Mouse (Mus musculus): Measurements from ENCODE around the gene Kcnb1. TPM values are rescaled to one million over a fixed set of nuclear protein-coding genes. Genes with fewer than 3 reads are reported as not detected.

The Kcnb1 gene
- polyA plus RNA-seq, 1 experiment from 2014 or later = 1.3 TPM

DNA sequence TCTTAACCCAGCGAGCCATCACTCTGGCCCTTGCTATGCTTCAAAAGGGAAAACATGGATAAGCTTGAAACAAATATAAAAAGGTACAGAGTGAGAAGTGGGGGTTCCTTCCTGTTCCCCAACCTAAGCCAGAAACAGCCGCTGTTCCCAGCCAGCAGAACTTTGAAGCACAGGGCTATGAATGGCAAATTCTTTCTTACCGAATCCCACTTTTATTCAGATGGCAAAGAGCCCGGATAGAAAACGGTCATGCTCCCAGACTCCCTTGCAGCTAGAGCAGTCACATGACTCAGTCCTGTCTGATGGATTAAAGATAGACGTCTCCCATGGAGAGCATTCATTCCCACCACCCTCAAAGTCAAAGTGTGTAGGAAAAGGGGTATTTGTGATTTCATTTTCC is 39.1 kb downstream of the Kcnb1 start:
- H3K4me3 ChIP-seq = no peak overlapping the region
- 95% methylated on average over 6 of the region's 6 CpGs for WGBS
- ATAC-seq (ENCODE audit: low FRiP score, low read depth) = no peak

DNA sequence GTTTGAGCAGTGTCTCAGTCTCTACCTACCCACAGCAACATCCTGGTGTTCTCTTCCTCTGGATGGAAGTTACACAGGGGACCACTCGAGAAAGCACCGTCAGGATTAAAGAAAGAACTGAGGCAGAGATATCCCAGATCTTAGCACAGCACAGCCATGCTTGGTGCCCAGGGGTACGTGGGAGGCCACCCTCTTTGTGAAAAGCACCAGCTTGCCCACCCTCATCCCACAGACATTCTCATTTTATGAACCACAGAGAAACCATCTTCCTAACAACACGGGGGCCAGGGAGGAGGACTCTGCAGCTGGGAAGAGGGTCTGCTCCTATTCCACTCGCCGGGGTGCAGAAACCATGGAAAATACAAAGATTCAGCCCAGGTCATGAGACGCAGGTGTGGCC is 39.8 kb downstream of the Kcnb1 start:
- Histone ChIP-seq H3K36me3 (no peaks in the 10 kb centered on the region), H3K4me2 (replicated peaks) (no peak overlapping the region), H3K4me3 (no peak overlapping the region), H3K4me1 (0 out of 2 replicates have a peak, but pooled peaks cover 1% of the 10 kb centered on the region), H3K9ac (no peak overlapping the region), H3K9me3 (0 out of 2 replicates have a peak, but pooled peaks cover 5% of the 10 kb centered on the region), H3K27ac (no peak overlapping the region), H3K27me3 (replicated peaks) (0 out of 2 replicates have a peak, but pooled peaks cover 3% of the 10 kb centered on the region)
- ATAC-seq (ENCODE audit: low FRiP score, low read depth) = no peak
- WGBS = 93% methylated on average over 7 of the region's 7 CpGs

More for the DNA sequence above, 39.1 kb downstream of the Kcnb1 start:
- Histone ChIP-seq H3K9me3 (0 out of 2 replicates have a peak, but pooled peaks cover 5% of the 10 kb centered on the region), H3K27ac (no peak overlapping the region), H3K36me3 (no peaks in the 10 kb centered on the region), H3K4me1 (peaks cover 8% of the 10 kb centered on the region), H3K27me3 (replicated peaks) (no peaks in the 10 kb centered on the region), H3K9ac (no peak overlapping the region), H3K4me2 (replicated peaks) (no peak overlapping the region)

DNA sequence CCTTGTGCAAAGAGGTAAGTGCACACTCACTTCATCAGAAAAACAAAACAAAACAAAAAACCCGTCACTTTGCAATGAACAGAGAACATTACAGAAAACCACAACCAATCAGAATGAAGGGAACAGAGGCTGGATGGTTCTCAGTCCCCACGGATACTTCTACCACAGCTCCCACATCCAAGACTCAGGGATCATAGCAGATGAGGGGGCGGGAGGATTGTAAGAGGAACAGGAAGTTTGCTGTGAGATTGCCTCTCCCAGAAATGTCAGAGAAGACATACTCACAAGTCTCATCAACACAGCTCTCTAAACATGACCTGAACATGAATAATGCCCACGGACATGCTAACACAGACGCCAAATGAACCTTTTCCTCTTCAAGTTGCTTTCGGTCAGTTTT is 40.9 kb downstream of the Kcnb1 start:
- H3K9ac ChIP-seq = no peak overlapping the region
- H3K27me3 ChIP-seq (replicated peaks) = 0 out of 2 replicates have a peak, but pooled peaks cover 3% of the 10 kb centered on the region
- H3K4me1 ChIP-seq = peaks cover 8% of the 10 kb centered on the region
- 92% methylated on average over 6 of the region's 6 CpGs for WGBS
- ATAC-seq (ENCODE audit: low FRiP score, low read depth) = no peak
- no peak overlapping the region for H3K4me3 ChIP-seq
- no peak overlapping the region for H3K4me2 ChIP-seq (replicated peaks)
- 0 out of 2 replicates have a peak, but pooled peaks cover 5% of the 10 kb centered on the region for H3K9me3 ChIP-seq
- no peak overlapping the region for H3K27ac ChIP-seq
- no peaks in the 10 kb centered on the region for H3K36me3 ChIP-seq

DNA sequence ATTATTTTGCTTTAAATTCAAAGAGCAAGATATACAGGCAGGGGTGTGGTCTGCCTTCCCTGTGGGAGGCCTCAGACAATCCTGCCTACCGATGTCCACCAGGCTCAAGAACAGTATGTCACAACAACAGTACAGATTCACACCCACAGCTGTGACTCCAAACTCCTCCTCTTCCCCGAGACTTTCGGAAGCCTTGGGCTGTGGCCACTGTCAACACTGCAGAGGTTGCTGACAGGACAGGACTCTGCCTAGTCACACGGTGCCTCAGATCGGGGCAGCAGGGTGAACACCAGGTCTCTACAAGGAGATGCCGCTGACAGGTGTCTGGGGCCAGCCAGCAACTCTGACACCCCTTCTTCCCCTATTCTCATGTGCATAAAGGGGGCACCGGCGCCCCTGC is 42.2 kb downstream of the Kcnb1 start:
- Histone ChIP-seq H3K4me2 (replicated peaks) (no peak overlapping the region), H3K9ac (no peak overlapping the region), H3K27me3 (replicated peaks) (0 out of 2 replicates have a peak, but pooled peaks cover 3% of the 10 kb centered on the region), H3K4me3 (no peak overlapping the region), H3K36me3 (no peaks in the 10 kb centered on the region), H3K27ac (no peak overlapping the region), H3K4me1 (peaks cover 8% of the 10 kb centered on the region), H3K9me3 (0 out of 2 replicates have a peak, but pooled peaks cover 5% of the 10 kb centered on the region)
- 82% methylated on average over 8 of the region's 8 CpGs for WGBS
- ATAC-seq (ENCODE audit: low FRiP score, low read depth) = no peak

DNA sequence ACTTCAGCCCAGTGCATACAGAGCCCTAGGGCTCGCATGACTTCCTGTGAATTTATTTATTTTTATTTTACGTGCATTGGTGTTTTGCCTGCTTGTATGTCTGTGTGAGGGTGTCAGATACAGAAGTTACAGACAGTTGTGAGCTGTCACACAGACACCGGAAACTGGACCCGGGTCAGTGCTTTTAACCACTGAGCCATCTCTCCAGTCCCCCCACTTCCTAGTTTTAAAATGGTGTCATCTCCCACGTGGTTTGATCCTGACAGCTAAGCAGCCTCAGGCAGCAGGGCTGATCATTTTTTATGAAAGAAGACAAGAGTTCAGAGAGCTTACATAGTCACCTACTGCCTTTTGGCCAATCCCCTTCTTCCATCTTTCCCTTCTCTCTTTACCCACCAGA is 44.1 kb downstream of the Kcnb1 start:
- 0 out of 2 replicates have a peak, but pooled peaks cover 1% of the 10 kb centered on the region for H3K9me3 ChIP-seq
- no peak overlapping the region for H3K4me3 ChIP-seq
- H3K27me3 ChIP-seq (replicated peaks) = 0 out of 2 replicates have a peak, but pooled peaks cover 3% of the 10 kb centered on the region
- no peak for ATAC-seq (ENCODE audit: low FRiP score, low read depth)
- H3K36me3 ChIP-seq = no peaks in the 10 kb centered on the region
- H3K4me2 ChIP-seq (replicated peaks) = no peak overlapping the region
- H3K4me1 ChIP-seq = peaks cover 8% of the 10 kb centered on the region
- H3K27ac ChIP-seq = no peak overlapping the region
- 78% methylated on average over 5 of the region's 5 CpGs for WGBS
- H3K9ac ChIP-seq = no peak overlapping the region

DNA sequence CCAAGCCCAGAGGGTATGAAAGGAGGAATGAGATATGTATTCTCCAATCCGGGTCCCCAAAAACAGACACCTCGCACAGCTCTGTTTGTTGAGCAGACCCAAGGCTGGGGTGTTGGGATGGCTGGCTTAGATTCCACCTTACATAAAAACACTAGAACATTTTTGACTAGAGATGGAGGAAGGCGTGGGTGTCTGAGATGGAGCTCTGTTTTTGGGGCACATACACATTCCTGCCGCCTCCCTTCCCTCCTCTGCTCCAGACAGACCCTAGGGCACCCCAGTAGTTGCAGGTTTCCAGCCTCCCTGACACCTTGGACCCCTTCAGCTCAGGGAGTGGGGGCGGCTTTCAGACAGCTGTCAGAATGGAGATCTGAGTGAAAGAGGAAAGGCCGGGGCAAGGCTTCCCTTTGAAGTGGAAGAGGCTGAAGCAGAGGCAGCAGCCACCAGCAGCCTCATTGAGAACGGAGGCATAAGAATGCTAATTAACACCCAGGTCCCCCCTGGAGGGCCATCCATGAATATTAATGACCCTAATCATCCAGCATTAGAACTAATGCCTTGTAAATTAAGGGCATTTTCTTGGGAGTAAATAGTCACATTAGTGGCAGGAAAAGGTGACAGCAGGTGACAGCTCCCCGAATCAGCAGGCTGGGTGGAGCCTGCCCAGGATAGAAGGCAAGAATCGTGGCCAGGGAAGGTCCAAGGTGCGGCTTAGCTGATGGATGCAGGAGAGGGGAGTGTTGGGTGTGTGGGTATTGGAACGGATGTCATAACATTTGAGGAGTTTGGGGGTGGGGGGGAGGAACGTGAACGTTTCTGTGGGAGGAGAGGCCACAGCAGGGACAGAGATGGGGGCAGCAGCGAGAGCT is 45.3 kb downstream of the Kcnb1 start:
- H3K27me3 ChIP-seq (replicated peaks) = 0 out of 2 replicates have a peak, but pooled peaks cover 3% of the 10 kb centered on the region
- peaks cover 8% of the 10 kb centered on the region for H3K4me1 ChIP-seq
- H3K9ac ChIP-seq = no peak overlapping the region
- 9% methylated on average over 14 of the region's 14 CpGs for WGBS
- no peaks in the 10 kb centered on the region for H3K9me3 ChIP-seq
- no peak overlapping the region for H3K4me3 ChIP-seq
- ATAC-seq (ENCODE audit: low FRiP score, low read depth) = no peak
- H3K27ac ChIP-seq = no peak overlapping the region
- no peak overlapping the region for H3K4me2 ChIP-seq (replicated peaks)
- no peaks in the 10 kb centered on the region for H3K36me3 ChIP-seq

DNA sequence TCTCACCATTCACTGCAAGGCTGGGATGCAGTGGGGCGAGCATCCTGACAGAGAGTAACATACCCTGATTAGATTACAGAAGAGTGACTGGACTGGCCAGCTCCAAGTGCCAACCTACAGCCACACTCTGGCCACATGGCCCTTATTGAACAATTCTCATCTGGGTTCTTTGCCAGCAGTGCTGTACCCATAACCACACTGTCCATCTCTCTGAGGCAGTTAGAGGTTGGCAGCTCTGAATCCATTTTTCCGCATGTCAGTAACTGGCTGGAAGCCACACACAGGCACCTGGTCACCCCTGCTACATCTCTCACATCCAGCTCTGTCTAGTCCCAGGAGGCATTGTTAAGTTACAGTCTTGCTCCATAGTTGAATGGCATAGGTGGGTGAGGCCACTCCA is 46.0 kb downstream of the Kcnb1 start:
- no peak for ATAC-seq (ENCODE audit: low FRiP score, low read depth)
- Histone ChIP-seq H3K4me2 (replicated peaks) (no peak overlapping the region), H3K4me3 (no peak overlapping the region), H3K9ac (no peak overlapping the region), H3K27me3 (replicated peaks) (0 out of 2 replicates have a peak, but pooled peaks cover 3% of the 10 kb centered on the region), H3K9me3 (no peaks in the 10 kb centered on the region), H3K27ac (no peak overlapping the region), H3K4me1 (peaks cover 8% of the 10 kb centered on the region), H3K36me3 (no peaks in the 10 kb centered on the region)
- 76% methylated on average over 2 of the region's 2 CpGs for WGBS

DNA sequence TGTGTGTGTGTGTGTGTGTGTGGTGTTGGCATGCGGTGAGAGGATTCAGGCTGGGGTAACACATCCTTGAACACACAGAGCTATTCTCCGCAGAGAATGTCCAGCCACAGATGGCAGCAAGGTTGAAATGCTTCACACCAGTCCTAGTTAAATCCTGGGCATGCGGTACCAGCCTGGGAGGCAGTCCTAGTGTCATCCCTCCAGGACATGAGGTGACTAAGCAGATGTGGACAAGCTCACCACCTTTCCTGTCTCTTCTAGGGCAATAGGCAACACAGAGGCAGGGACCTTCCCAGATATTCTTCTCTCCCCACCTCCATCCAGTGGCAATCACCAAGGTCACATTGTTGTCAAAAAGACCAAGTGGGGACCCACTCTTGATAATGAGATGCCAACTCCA is 47.7 kb downstream of the Kcnb1 start:
- Histone ChIP-seq H3K36me3 (no peaks in the 10 kb centered on the region), H3K9ac (no peak overlapping the region), H3K4me3 (no peak overlapping the region), H3K27ac (no peak overlapping the region), H3K9me3 (no peaks in the 10 kb centered on the region), H3K27me3 (replicated peaks) (0 out of 2 replicates have a peak, but pooled peaks cover 3% of the 10 kb centered on the region), H3K4me2 (replicated peaks) (no peak overlapping the region), H3K4me1 (peaks cover 8% of the 10 kb centered on the region)
- ATAC-seq (ENCODE audit: low FRiP score, low read depth) = no peak
- WGBS = 95% methylated on average over 3 of the region's 3 CpGs

DNA sequence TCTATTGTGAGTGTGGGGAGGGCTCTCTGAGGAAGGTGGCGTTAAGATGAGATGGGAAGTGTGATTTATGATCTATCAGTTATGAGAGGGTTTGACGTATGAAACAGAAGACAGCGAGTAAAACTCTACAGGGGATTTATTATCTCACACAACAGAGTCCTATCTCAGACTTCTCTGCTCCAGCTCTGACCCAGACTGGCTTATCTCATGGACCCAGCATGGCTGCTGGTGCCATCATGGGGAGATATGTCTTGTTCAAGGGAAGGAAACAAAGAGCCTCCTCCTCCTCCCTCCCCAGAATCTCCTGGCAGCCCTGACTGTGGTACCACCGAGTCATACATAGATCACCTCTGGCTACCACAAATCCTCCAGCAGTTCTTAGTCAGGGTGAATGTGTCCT is 48.1 kb downstream of the Kcnb1 start:
- H3K9me3 ChIP-seq = no peaks in the 10 kb centered on the region
- 81% methylated on average over 4 of the region's 4 CpGs for WGBS
- H3K27me3 ChIP-seq (replicated peaks) = 0 out of 2 replicates have a peak, but pooled peaks cover 3% of the 10 kb centered on the region
- no peak overlapping the region for H3K4me3 ChIP-seq
- peaks cover 13% of the 10 kb centered on the region for H3K4me1 ChIP-seq
- H3K4me2 ChIP-seq (replicated peaks) = no peak overlapping the region
- H3K36me3 ChIP-seq = no peaks in the 10 kb centered on the region
- H3K27ac ChIP-seq = no peak overlapping the region
- ATAC-seq (ENCODE audit: low FRiP score, low read depth) = no peak
- H3K9ac ChIP-seq = no peak overlapping the region

DNA sequence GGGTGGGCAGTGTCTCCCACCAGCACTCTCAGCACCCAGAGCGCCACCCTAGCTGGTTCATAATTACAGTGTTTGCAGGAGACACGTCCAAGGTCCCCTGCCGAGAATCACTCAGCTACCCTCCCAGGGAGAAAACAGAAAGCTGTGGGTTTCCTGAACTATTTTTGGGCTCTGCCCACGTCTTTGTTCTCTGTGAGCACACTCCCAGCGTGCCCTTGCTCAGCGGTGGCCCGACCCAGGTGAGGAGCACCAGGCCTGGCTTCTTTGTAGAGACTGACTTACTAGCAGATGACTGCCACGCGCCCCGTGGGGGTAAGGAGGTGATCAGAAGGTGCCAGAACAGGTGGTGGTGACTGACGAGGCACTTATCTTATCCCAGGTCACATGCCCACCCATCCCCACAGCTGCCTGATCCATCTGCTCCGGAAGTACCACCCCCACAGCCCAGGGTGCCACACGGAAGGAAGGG is 50.1 kb downstream of the Kcnb1 start:
- Histone ChIP-seq H3K4me3 (no peak overlapping the region), H3K27me3 (replicated peaks) (no peaks in the 10 kb centered on the region), H3K27ac (no peak overlapping the region), H3K9ac (no peak overlapping the region), H3K9me3 (no peaks in the 10 kb centered on the region), H3K4me1 (peaks cover 13% of the 10 kb centered on the region), H3K36me3 (no peaks in the 10 kb centered on the region), H3K4me2 (replicated peaks) (no peak overlapping the region)
- WGBS = 73% methylated on average over 13 of the region's 13 CpGs
- ATAC-seq (ENCODE audit: low FRiP score, low read depth) = no peak

DNA sequence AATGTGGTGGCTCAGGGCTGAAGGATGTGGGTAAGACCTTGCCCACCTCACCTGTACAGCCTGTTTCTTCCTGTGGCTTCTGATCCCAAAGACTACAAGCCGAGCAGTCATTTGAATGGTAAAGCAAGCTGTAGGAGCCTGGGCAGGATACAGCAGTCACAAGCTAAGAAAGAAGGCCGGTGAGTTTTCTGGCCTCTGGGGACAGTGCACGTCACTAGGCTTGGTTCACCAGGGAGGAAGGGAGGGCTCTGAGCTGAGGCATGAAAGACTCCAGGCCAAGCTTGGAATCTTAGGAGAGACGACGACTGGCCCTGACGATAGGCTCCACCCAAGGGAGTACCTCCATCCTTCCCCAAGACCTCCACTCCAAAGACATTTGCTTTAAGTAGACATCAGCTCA is 51.3 kb downstream of the Kcnb1 start:
- Histone ChIP-seq H3K4me3 (no peak overlapping the region), H3K27me3 (replicated peaks) (no peaks in the 10 kb centered on the region), H3K27ac (no peak overlapping the region), H3K9me3 (no peaks in the 10 kb centered on the region), H3K4me2 (replicated peaks) (no peak overlapping the region), H3K4me1 (peaks cover 8% of the 10 kb centered on the region; the same call in 1 of the 2 replicates), H3K36me3 (no peaks in the 10 kb centered on the region), H3K9ac (no peak overlapping the region)
- no peak for ATAC-seq (ENCODE audit: low FRiP score, low read depth)
- WGBS = 59% methylated on average over 6 of the region's 6 CpGs

DNA sequence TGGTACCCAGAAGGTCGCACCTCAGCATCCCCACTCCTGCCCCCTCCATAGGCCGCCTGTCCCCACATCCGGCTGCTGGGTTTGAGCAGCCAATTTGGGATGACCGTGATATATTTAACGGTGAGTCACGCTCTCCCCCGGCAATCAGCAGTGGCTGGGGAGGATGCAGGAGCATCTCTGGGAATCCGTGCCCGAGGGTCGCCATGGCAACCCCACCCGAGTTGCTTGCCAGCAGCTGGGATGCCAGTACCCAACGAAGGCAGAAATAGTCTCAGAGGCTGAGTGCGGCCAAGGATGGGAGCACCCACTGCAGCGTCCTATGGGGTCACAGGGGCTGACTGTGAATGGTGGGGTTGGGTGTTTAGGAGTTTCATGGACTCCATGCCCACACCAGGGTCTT is 53.0 kb downstream of the Kcnb1 start:
- Histone ChIP-seq H3K9ac (no peak overlapping the region), H3K4me2 (replicated peaks) (no peak overlapping the region), H3K27me3 (replicated peaks) (no peaks in the 10 kb centered on the region), H3K36me3 (no peaks in the 10 kb centered on the region), H3K27ac (no peak overlapping the region), H3K4me1 (peaks cover 8% of the 10 kb centered on the region; the same call in 1 of the 2 replicates), H3K4me3 (no peak overlapping the region), H3K9me3 (no peaks in the 10 kb centered on the region)
- peak; percentile 41; the same call in 1 of the 2 replicates for ATAC-seq (ENCODE audit: low FRiP score, low read depth)
- 44% methylated on average over 14 of the region's 14 CpGs for WGBS

Data from neural tube, embryonic 12.5 days (tissue).